Mouse (Mus musculus) CH12.LX (cell line): Measurements from ENCODE around the gene Znhit2. TPM values are rescaled to one million over a fixed set of nuclear protein-coding genes. Genes with fewer than 3 reads are reported as not detected.
A peak's percentile ranks its signal among the peaks of the same experiment; 100 is the strongest.
"Not testable (repeated sequence)": the region's sequence is repeated elsewhere in the genome, so short reads cannot be mapped to it uniquely, and the experiment has no call there.

Experiments
- DNase-seq: peaks from one replicate; pipeline ENCODE4 v3.0.0-alpha.2; 2013; ENCODE audit errors: extremely low read depth
- H3K27ac ChIP-seq: 2 replicates; pipeline ENCODE4 v1.5.1; 2012; ENCODE audit warnings: low read depth, mild to moderate bottlenecking, control low read depth, moderate library complexity; ENCODE audit not compliant: insufficient read depth
- H3K27me3 ChIP-seq: replicated peaks from 2 replicates; pipeline ENCODE3; 2012; ENCODE audit warnings: inconsistent platforms
- H3K36me3 ChIP-seq, 2 experiments: replicated peaks in 1 of 2; 2 replicates each; pipeline versions ENCODE3 to v1.6.1; 2012; ENCODE audit warnings: inconsistent platforms in 1 of 2, low read length in 1 of 2, mild to moderate bottlenecking in 1 of 2, mixed read lengths in 1 of 2, moderate library complexity in 1 of 2; ENCODE audit not compliant: control insufficient read depth in 1 of 2, insufficient read depth in 1 of 2
- H3K4me1 ChIP-seq, 2 experiments: 2 replicates each; pipeline ENCODE4 v1.6.1; 2012; ENCODE audit warnings: inconsistent platforms in 1 of 2, moderate library complexity in 1 of 2; ENCODE audit not compliant: insufficient read depth in 2 of 2, control insufficient read depth in 1 of 2
- H3K4me2 ChIP-seq: 2 replicates; pipeline ENCODE4 v1.6.1; 2012; ENCODE audit warnings: low read depth, mild to moderate bottlenecking, control low read depth; ENCODE audit not compliant: poor library complexity, insufficient read depth, severe bottlenecking
- H3K4me3 ChIP-seq, 3 experiments: fragments of 150-350 bp in 1 of 3; sonication (generic) in 1 of 3; replicated peaks in 1 of 3; 2 replicates each; pipeline versions ENCODE3 to v1.5.1; 2011 to 2012; ENCODE audit warnings: low read depth in 2 of 3, low read length in 2 of 3, mild to moderate bottlenecking in 2 of 3, moderate library complexity in 2 of 3, control low read depth in 1 of 3, improper control_type of control experiment in 1 of 3, inconsistent platforms in 1 of 3, mixed read lengths in 1 of 3; ENCODE audit not compliant: poor library complexity in 1 of 3
- H3K79me2 ChIP-seq: replicated peaks from 2 replicates; pipeline ENCODE4 v1.6.1; 2012; ENCODE audit warnings: mild to moderate bottlenecking, moderate library complexity; ENCODE audit not compliant: control insufficient read depth, poor library complexity, insufficient read depth, severe bottlenecking; ENCODE audit errors: extremely low read depth
- H3K9ac ChIP-seq: 2 replicates; pipeline ENCODE4 v1.6.1; 2012; ENCODE audit warnings: low read depth, mild to moderate bottlenecking, control low read depth, moderate library complexity; ENCODE audit not compliant: insufficient read depth
- H3K9me3 ChIP-seq: replicated peaks from 2 replicates; pipeline ENCODE3; 2012; ENCODE audit warnings: low read length, inconsistent platforms, mixed read lengths
- CTCF ChIP-seq, 2 experiments: IDR thresholded peaks in 1 of 2; conservative IDR thresholded peaks in 1 of 2; 2 replicates each; pipeline ENCODE4 v1.5.1; 2011 to 2012; ENCODE audit warnings: low read depth in 2 of 2, low read length in 2 of 2, improper control_type of control experiment in 1 of 2, inconsistent platforms in 1 of 2, mild to moderate bottlenecking in 1 of 2, moderate library complexity in 1 of 2
- ETS1 ChIP-seq: conservative IDR thresholded peaks from 2 replicates; pipeline ENCODE4 v1.6.1; 2012; ENCODE audit warnings: low read depth, mild to moderate bottlenecking, inconsistent platforms, low read length, improper control_type of control experiment, moderate library complexity
- GABPA ChIP-seq: IDR thresholded peaks from 2 replicates; pipeline ENCODE4 v1.6.1; 2012; ENCODE audit warnings: low read depth, low read length, improper control_type of control experiment, inconsistent platforms; ENCODE audit not compliant: insufficient replicate concordance
- HCFC1 ChIP-seq: IDR thresholded peaks from 2 replicates; pipeline ENCODE4 v1.6.1; 2012; ENCODE audit warnings: low read depth, mild to moderate bottlenecking, inconsistent platforms, low read length, improper control_type of control experiment
- IRF4 ChIP-seq: IDR thresholded peaks from 2 replicates; pipeline ENCODE4 v1.6.1; 2014; ENCODE audit warnings: low read depth, mild to moderate bottlenecking, inconsistent platforms, low read length, improper control_type of control experiment
- JUN ChIP-seq: IDR thresholded peaks from 2 replicates; pipeline ENCODE4 v1.6.1; 2011; ENCODE audit warnings: low read depth, mild to moderate bottlenecking, low read length, improper control_type of control experiment, moderate library complexity; ENCODE audit not compliant: insufficient read depth
- JUND ChIP-seq: conservative IDR thresholded peaks from 2 replicates; pipeline ENCODE4 v1.6.1; 2011; ENCODE audit warnings: low read depth, low read length, improper control_type of control experiment
- MYC ChIP-seq: IDR thresholded peaks from 2 replicates; pipeline ENCODE4 v1.6.1; 2011; ENCODE audit warnings: low read depth, mild to moderate bottlenecking, improper control_type of control experiment, low read length
- PAX5 ChIP-seq: IDR thresholded peaks from 2 replicates; pipeline ENCODE4 v1.6.1; 2012; ENCODE audit warnings: low read length, inconsistent platforms, mixed read lengths
- RAD21 ChIP-seq: IDR thresholded peaks from 2 replicates; pipeline ENCODE4 v1.6.1; 2011; ENCODE audit warnings: low read depth, mild to moderate bottlenecking, low read length, improper control_type of control experiment, moderate library complexity
- SIN3A ChIP-seq: IDR thresholded peaks from 2 replicates; pipeline ENCODE4 v1.6.1; 2012; ENCODE audit warnings: low read length, improper control_type of control experiment, inconsistent platforms
- SMC3 ChIP-seq: IDR thresholded peaks from 2 replicates; pipeline ENCODE4 v1.6.1; 2011; ENCODE audit warnings: low read depth, low read length, improper control_type of control experiment
- TBP ChIP-seq: conservative IDR thresholded peaks from 2 replicates; pipeline ENCODE4 v1.6.1; 2011; ENCODE audit warnings: low read depth, low read length, improper control_type of control experiment
- dilution Hi-C: fragments of 300-500 bp; cut with MboI; formaldehyde crosslinking; loops from 2 replicates; pipeline ENCODE4 v1.14.3; 2020; ENCODE audit warnings: low sequenced_read_pairs; ENCODE audit not compliant: extremely low pct_unique_long_range_greater_than_20kb, extremely low pct_ligation_motif_present
- in situ Hi-C: fragments of 300-500 bp; cut with MboI; formaldehyde crosslinking; loops from 3 replicates; pipeline ENCODE4 v1.14.3; 2019; ENCODE audit warnings: low sequenced_read_pairs, low pct_ligation_motif_present, low pct_unique_long_range_greater_than_20kb, mixed read lengths
- polyA plus RNA-seq: library from polyadenylated mRNA; unstranded; fragments of >175 nt; gene quantifications from 2 replicates; pipeline ENCODE4 v1.2.1, GENCODE M21; 2012; ENCODE audit warnings: low read depth; ENCODE audit not compliant: insufficient read length
- total RNA-seq, 2 experiments: library from RNA; depleted of rRNA; stranded (reverse); fragments of 300-350 nt in 1 of 2; fragments of >200 nt in 1 of 2; gene quantifications; 2 replicates each; pipeline ENCODE4 v1.2.3; 2012 to 2014

The Znhit2 gene
- total and polyA plus RNA-seq, 3 experiments: 20.1 to 29.2 (median 22.6) TPM

- Histone ChIP-seq H3K9me3 (no peaks in the 10 kb centered on the region), H3K4me3 (no peak overlapping the region), H3K9ac (no peak overlapping the region), H3K79me2 (peaks cover 10% of the 10 kb centered on the region), H3K4me2 (no peak overlapping the region), H3K27me3 (no peaks in the 10 kb centered on the region), H3K4me1 (peaks cover 12 to 35% of the 10 kb centered on the region in 2 experiments), H3K27ac (no peak overlapping the region), H3K36me3 (no peaks in the 10 kb centered on the region)
- in situ Hi-C loops (no loop called here), dilution Hi-C loops (no loop called here)
- TF ChIP-seq MYC: no peak
- TF ChIP-seq PAX5: no peak
- TF ChIP-seq ETS1: no peak
- TF ChIP-seq GABPA: no peak
- no peak for TF ChIP-seq HCFC1
- DNase-seq: no peak
Measured at GRCm38 (mm10) chr19:6042293-6042692, 18.7 kb upstream of the Znhit2 start.

DNA sequence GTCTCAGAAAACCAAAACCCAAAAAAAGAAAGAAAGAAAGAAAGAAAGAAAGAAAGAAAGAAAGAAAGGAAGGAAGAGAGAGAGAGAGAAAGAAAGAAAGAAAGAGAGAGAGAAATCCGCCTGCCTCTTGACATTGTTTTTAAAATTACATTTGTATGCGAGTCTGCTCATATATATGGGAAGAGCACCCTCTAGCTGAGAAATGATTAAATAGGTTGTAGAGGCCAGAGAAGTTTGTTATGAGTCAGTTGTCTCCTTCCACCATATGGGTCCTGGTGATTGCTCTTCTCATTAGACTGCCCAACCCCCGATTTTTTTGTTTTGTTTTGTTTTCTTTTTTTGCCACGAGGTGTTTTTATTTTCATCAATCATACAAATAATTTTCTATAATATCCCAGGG, 16.9 kb upstream of the Znhit2 start:
- Histone ChIP-seq H3K9ac (0 out of 2 replicates have a peak overlapping the region, but pooled peaks have one; percentile 3), H3K4me1 (peaks cover 14 to 37% of the 10 kb centered on the region in 2 experiments), H3K79me2 (peaks cover 22% of the 10 kb centered on the region), H3K36me3 (peaks cover 8 to 11% of the 10 kb centered on the region in 2 experiments), H3K4me2 (peak overlapping the region; percentile 38; the same call in 1 of the 2 replicates)
- in situ Hi-C loops, H3K27me3 ChIP-seq, H3K27ac ChIP-seq: not testable (repeated sequence)
- peak; percentile 68 for DNase-seq
- peak; percentile 78 for TF ChIP-seq RAD21
- 0 out of 2 replicates have a peak, but pooled peaks have one; percentile 37 for TF ChIP-seq TBP
- peak; percentile 40; the same call in 1 of the 2 replicates for TF ChIP-seq JUN
- TF ChIP-seq CTCF (conservative IDR thresholded peaks at IDR 0.05 in 1 of 2, IDR thresholded peaks at IDR 0.05 in 1 of 2; ENCODE audit: low read depth in 2 of 2, low read length in 2 of 2): peak in 1 of 2 experiments; percentile 76; a peak in 3 of 4 replicates
- TF ChIP-seq SMC3: peak; percentile 60
- peak; percentile 75; the same call in 1 of the 2 replicates for TF ChIP-seq IRF4
- TF ChIP-seq JUND: peak; percentile 76
- TF ChIP-seq MYC: peak; percentile 61
- TF ChIP-seq SIN3A: peak; percentile 55
- TF ChIP-seq, all 38 proteins: peak for 9; not testable (repeated sequence) for 29
- H3K4me3 ChIP-seq, dilution Hi-C loops, H3K9me3 ChIP-seq: not testable (repeated sequence)
